Mouse (Mus musculus): ENCODE measurements around the gene Rap1a. TPM values are rescaled to one million over a fixed set of nuclear protein-coding genes. Genes with fewer than 3 reads are reported as not detected.
A peak's percentile ranks its signal among the peaks of the same experiment; 100 is the strongest.

Rap1a gene
- total RNA-seq, 2 experiments from 2014 or later: 170 to 173 TPM

- DNase-seq (ENCODE audit: low spot score in 2 of 2): no peak
Observed at GRCm38 (mm10) chr3:105696387-105697147, 104.6 kb downstream of the Rap1a start.

GRCm38 (mm10) chr3:105695476-105696386, 105.4 kb downstream of the Rap1a start:
- no peak for DNase-seq (ENCODE audit: low spot score in 2 of 2)

- DNase-seq (ENCODE audit: low spot score in 2 of 2): no peak
Observed at GRCm38 (mm10) chr3:105693327-105694080, 107.6 kb downstream of the Rap1a start.

- no peak for DNase-seq (ENCODE audit: low spot score in 2 of 2)
Observed at GRCm38 (mm10) chr3:105688536-105688935, 112.6 kb downstream of the Rap1a start.

GRCm38 (mm10) chr3:105687324-105688060, 113.6 kb downstream of the Rap1a start, which contains the start of gene Ddx20:
TSS of gene Ddx20 (minus strand) at chr3:105687574.
- peak; percentile 72 to 90 for DNase-seq (ENCODE audit: low spot score in 2 of 2)

GRCm38 (mm10) chr3:105686394-105687323, 114.5 kb downstream of the Rap1a start:
- peak in 1 of 2 experiments; percentile 31 for DNase-seq (ENCODE audit: low spot score in 2 of 2)

GRCm38 (mm10) chr3:105680346-105680745, 120.8 kb downstream of the Rap1a start:
- DNase-seq (ENCODE audit: low spot score in 2 of 2): no peak

Other genes with a start within 250 kb of the Rap1a start
- 10 to 100 TPM; 22.4 to 24.6 TPM for gene Ddx20, start 113.8 kb downstream of the Rap1a start, total RNA-seq (2021)
- gene Inka2, start 96.7 kb downstream of the Rap1a start, total RNA-seq (2021): 1 to 10 TPM; 3.5 to 3.8 TPM
- under 1 TPM; 0.17 to 0.25 TPM for gene Adora3, start 69.5 kb upstream of the Rap1a start, total RNA-seq (2021)
- gene Tmigd3, start 69.6 kb upstream of the Rap1a start, total RNA-seq (2021): under 1 TPM in 1 of 2 experiments, not detected in 1; 0.25 TPM
- gene I830077J02Rik, start 131.3 kb upstream of the Rap1a start, total RNA-seq (2021): 1 to 10 TPM in 1 of 2 experiments, under 1 TPM in 1; 0.78 to 1.0 TPM
- gene Wdr77, start 158.0 kb upstream of the Rap1a start, total RNA-seq (2021): 10 to 100 TPM; 74.0 to 76.3 TPM
- gene Atp5f1, start 158.8 kb upstream of the Rap1a start, total RNA-seq (2021): 100 to 1,000 TPM; 328 to 331 TPM
- gene Ovgp1, start 172.4 kb upstream of the Rap1a start, total RNA-seq (2021): 1 to 10 TPM; 1.7 to 2.0 TPM
- gene Pifo, start 213.3 kb upstream of the Rap1a start, total RNA-seq (2021): not detected
- not detected for gene Chil5, start 231.5 kb upstream of the Rap1a start, total RNA-seq (2021)

All from adrenal gland, postnatal 4 days (tissue).